Comparison of ENCODE assay signal across 9 mouse cellular contexts in genomic region chr8:78002071-78002470, GRCm38 (mm10).
DNase-seq lines count a peak whose midpoint lies in the region; ATAC-seq lines count a peak whose summit lies in the region.
"Had no signal": no experiment of that assay in that cellular context is flagged by ENCODE, and none has a peak within 500 bp of the region (broad histone marks: within the 10 kb centered on the region; RNA-seq: fewer than 3 reads in every experiment).

No protein-coding gene starts in this region.

- no peak overlapping the region for H3K9ac ChIP-seq in forebrain, embryonic 11.5 days (ENCODE audit: low read length)
- no peak overlapping the region; the same call in 1 of the 2 replicates for H3K9ac ChIP-seq in kidney, embryonic 16.5 days (replicated peaks; ENCODE audit: low read length)
- no peak overlapping the region for H3K9ac ChIP-seq in limb, embryonic 11.5 days (ENCODE audit: low read length)

- H3K36me3 ChIP-seq in forebrain, embryonic 11.5 days (ENCODE audit: control insufficient read depth, insufficient read depth, low read length), result no peaks in the 10 kb centered on the region
- no peaks in the 10 kb centered on the region for H3K36me3 ChIP-seq in forebrain, embryonic 10.5 days (replicated peaks)
- no peaks in the 10 kb centered on the region for H3K36me3 ChIP-seq in kidney, embryonic 16.5 days (ENCODE audit: insufficient read depth, low read length)
- H3K36me3 ChIP-seq in limb, embryonic 11.5 days (ENCODE audit: control insufficient read depth, insufficient read depth, low read length), result no peaks in the 10 kb centered on the region

- H3K4me2 ChIP-seq in forebrain, embryonic 11.5 days (ENCODE audit: low read depth, low read length, severe bottlenecking), result no peak overlapping the region
- H3K4me2 ChIP-seq in kidney, embryonic 16.5 days (replicated peaks; ENCODE audit: low read depth, low read length), result no peak overlapping the region
- no peak overlapping the region for H3K4me2 ChIP-seq in limb, embryonic 11.5 days (ENCODE audit: low read depth, severe bottlenecking)

- H3K9me3 ChIP-seq in forebrain, embryonic 11.5 days (ENCODE audit: control insufficient read depth, low read length), result no peaks in the 10 kb centered on the region
- no peaks in the 10 kb centered on the region; the same call in 1 of the 2 replicates for H3K9me3 ChIP-seq in forebrain, embryonic 10.5 days
- no peaks in the 10 kb centered on the region; the same call in 1 of the 2 replicates for H3K9me3 ChIP-seq in kidney, embryonic 16.5 days (ENCODE audit: low read length)
- H3K9me3 ChIP-seq in limb, embryonic 11.5 days (ENCODE audit: control insufficient read depth, low read length), result no peaks in the 10 kb centered on the region

- DNase-seq in forebrain, embryonic 11.5 days (ENCODE audit: low spot score), result no peak
- no peak for DNase-seq in forebrain, embryonic 10.5 days (ENCODE audit: extremely low spot score, low spot score)
- DNase-seq in kidney, postnatal 25 days, result no peak
- DNase-seq in embryo, embryonic 9.5 days (ENCODE audit: extremely low spot score), result peak; percentile 9
- DNase-seq in limb, embryonic 11.5 days (ENCODE audit: low spot score), result no peak
- DNase-seq in gastrocnemius, adult 18-20 months (ENCODE audit: low spot score), result no peak
- no peak for DNase-seq in kidney, postnatal 36 days
- DNase-seq: gastrocnemius, postnatal 14 days had no signal

- no peaks in the 10 kb centered on the region for H3K4me1 ChIP-seq in forebrain, embryonic 11.5 days (replicated peaks; ENCODE audit: control insufficient read depth, insufficient read depth, low read length)
- H3K4me1 ChIP-seq in forebrain, embryonic 10.5 days, result peaks cover 23% of the 10 kb centered on the region
- peaks cover 12% of the 10 kb centered on the region for H3K4me1 ChIP-seq in kidney, embryonic 16.5 days (ENCODE audit: insufficient read depth, low read length)
- H3K4me1 ChIP-seq in limb, embryonic 11.5 days (ENCODE audit: control insufficient read depth, insufficient read depth, low read length), result 0 out of 2 replicates have a peak, but pooled peaks cover 8% of the 10 kb centered on the region

- no peaks in the 10 kb centered on the region for H3K27me3 ChIP-seq in forebrain, embryonic 11.5 days (ENCODE audit: control insufficient read depth, insufficient read depth, low read length)
- H3K27me3 ChIP-seq in forebrain, embryonic 10.5 days (ENCODE audit: poor library complexity, severe bottlenecking), result no peaks in the 10 kb centered on the region
- H3K27me3 ChIP-seq in kidney, embryonic 16.5 days (ENCODE audit: insufficient read depth, low read length), result no peaks in the 10 kb centered on the region
- H3K27me3 ChIP-seq in limb, embryonic 11.5 days (ENCODE audit: control insufficient read depth, insufficient read depth, low read length), result no peaks in the 10 kb centered on the region

- 9% methylated on average over 3 of the region's 3 CpGs for WGBS in forebrain, embryonic 11.5 days
- 33% methylated on average over 3 of the region's 3 CpGs for WGBS in forebrain, embryonic 10.5 days
- WGBS in kidney, embryonic 16.5 days, result 8% methylated on average over 3 of the region's 3 CpGs
- 28% methylated on average over 3 of the region's 3 CpGs for WGBS in limb, embryonic 11.5 days

- H3K27ac ChIP-seq in forebrain, embryonic 11.5 days (ENCODE audit: low read depth, low read length), result no peak overlapping the region
- no peak overlapping the region for H3K27ac ChIP-seq in forebrain, embryonic 10.5 days
- no peak overlapping the region for H3K27ac ChIP-seq in kidney, embryonic 16.5 days (ENCODE audit: low read length)
- no peak overlapping the region for H3K27ac ChIP-seq in limb, embryonic 11.5 days (replicated peaks; ENCODE audit: low read depth, low read length)

- peak; percentile 53 for ATAC-seq in forebrain, embryonic 11.5 days (replicated peaks; ENCODE audit: low FRiP score)
- ATAC-seq in kidney, embryonic 16.5 days (ENCODE audit: low FRiP score, low TSS enrichment), result peak; percentile 57; the same call in 1 of the 2 replicates
- peak; percentile 51; the same call in 1 of the 2 replicates for ATAC-seq in limb, embryonic 11.5 days (ENCODE audit: insufficient number of reproducible peaks, low FRiP score, low TSS enrichment, low read depth)

- H3K4me3 ChIP-seq in forebrain, embryonic 11.5 days (ENCODE audit: low read depth, low read length), result no peak overlapping the region
- H3K4me3 ChIP-seq in forebrain, embryonic 10.5 days, result no peak overlapping the region
- H3K4me3 ChIP-seq in kidney, embryonic 16.5 days (ENCODE audit: low read length), result no peak overlapping the region
- H3K4me3 ChIP-seq in limb, embryonic 11.5 days (ENCODE audit: low read depth, low read length), result no peak overlapping the region
